Mouse (Mus musculus): ENCODE data around the gene Gpr142. TPM values are rescaled to one million over a fixed set of nuclear protein-coding genes. Genes with fewer than 3 reads are reported as not detected.

Gpr142 gene
- polyA plus RNA-seq, 1 experiment = not detected

- 28% methylated on average over 4 of the region's 4 CpGs for WGBS
- Histone ChIP-seq H3K4me1 (ENCODE audit: control insufficient read depth, insufficient read depth, low read length) (no peaks in the 10 kb centered on the region), H3K4me3 (replicated peaks; ENCODE audit: extremely low read depth, low read depth, low read length) (no peak overlapping the region)
- no peak for DNase-seq
- no peak for TF ChIP-seq POLR2A (IDR thresholded peaks at IDR 0.05; ENCODE audit: borderline replicate concordance, extremely low read depth, low read depth, low read length)
Observed at GRCm38 (mm10) chr11:114810344-114810743, 11.6 kb downstream of the Gpr142 start.

GRCm38 (mm10) chr11:114812731-114813240, 14.1 kb downstream of the Gpr142 start:
- WGBS = 12% methylated on average over 6 of the region's 6 CpGs
- H3K4me1 ChIP-seq (ENCODE audit: control insufficient read depth, insufficient read depth, low read length) = no peaks in the 10 kb centered on the region
- no peak overlapping the region for H3K4me3 ChIP-seq (replicated peaks; ENCODE audit: extremely low read depth, low read depth, low read length)
- DNase-seq = peak; percentile 91
- peak; percentile 82 for TF ChIP-seq CTCF (IDR thresholded peaks at IDR 0.05; ENCODE audit: insufficient read depth, low read length)
- no peak for TF ChIP-seq POLR2A (IDR thresholded peaks at IDR 0.05; ENCODE audit: borderline replicate concordance, extremely low read depth, low read depth, low read length)

DNA sequence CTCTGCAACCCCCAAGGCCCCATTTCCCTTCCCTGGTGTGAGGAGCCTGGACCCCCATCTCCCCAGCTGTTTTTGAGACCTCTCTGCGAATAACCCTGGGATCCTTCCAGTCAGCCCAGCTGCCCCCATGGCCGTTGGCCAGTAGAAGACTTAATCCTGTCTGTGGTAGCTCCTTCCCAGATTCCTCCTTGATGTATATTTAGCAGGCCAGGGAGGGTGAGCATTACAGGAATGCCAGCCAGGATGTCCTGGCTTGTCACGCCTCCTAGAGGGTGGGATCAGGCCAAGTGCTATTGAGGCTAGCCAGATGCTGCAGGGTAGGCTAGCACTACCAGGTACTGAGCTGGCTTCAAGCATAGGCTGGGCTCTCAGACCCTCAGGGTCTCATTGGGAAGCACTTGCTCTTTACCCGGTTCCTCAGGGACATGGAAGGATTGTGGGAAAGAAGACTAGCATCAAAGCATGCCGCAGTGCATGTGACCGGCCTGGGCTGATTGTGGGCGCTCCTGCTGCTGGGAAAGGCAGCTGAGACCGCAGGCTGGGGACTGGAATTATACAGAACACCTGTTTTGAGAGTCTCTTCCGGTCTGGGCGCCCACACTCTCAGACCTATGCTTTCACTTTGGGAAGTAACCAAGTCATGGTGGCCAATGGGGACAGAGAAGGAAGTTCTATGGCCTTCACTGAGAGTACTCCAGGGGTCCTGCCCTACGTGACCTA, 16.3 kb downstream of the Gpr142 start:
- H3K4me1 ChIP-seq (ENCODE audit: control insufficient read depth, insufficient read depth, low read length) = no peaks in the 10 kb centered on the region
- TF ChIP-seq CTCF (IDR thresholded peaks at IDR 0.05; ENCODE audit: insufficient read depth, low read length) (no peak), POLR2A (IDR thresholded peaks at IDR 0.05; ENCODE audit: borderline replicate concordance, extremely low read depth, low read depth, low read length) (no peak)
- no peak overlapping the region for H3K4me3 ChIP-seq (replicated peaks; ENCODE audit: extremely low read depth, low read depth, low read length)
- no peak for DNase-seq
- 67% methylated on average over 11 of the region's 11 CpGs for WGBS

GRCm38 (mm10) chr11:114816934-114817333, 18.2 kb downstream of the Gpr142 start:
- 86% methylated on average over 4 of the region's 4 CpGs for WGBS
- DNase-seq = no peak
- Histone ChIP-seq H3K4me3 (replicated peaks; ENCODE audit: extremely low read depth, low read depth, low read length) (no peak overlapping the region), H3K4me1 (ENCODE audit: control insufficient read depth, insufficient read depth, low read length) (no peaks in the 10 kb centered on the region)
- TF ChIP-seq POLR2A (IDR thresholded peaks at IDR 0.05; ENCODE audit: borderline replicate concordance, extremely low read depth, low read depth, low read length) = no peak
- no peak for TF ChIP-seq CTCF (IDR thresholded peaks at IDR 0.05; ENCODE audit: insufficient read depth, low read length)

- WGBS = 77% methylated on average over 7 of the region's 7 CpGs
Observed at GRCm38 (mm10) chr11:114818185-114818584, 19.5 kb downstream of the Gpr142 start.

GRCm38 (mm10) chr11:114819110-114819509, 20.4 kb downstream of the Gpr142 start:
- TF ChIP-seq POLR2A (IDR thresholded peaks at IDR 0.05; ENCODE audit: borderline replicate concordance, extremely low read depth, low read depth, low read length) (no peak), CTCF (IDR thresholded peaks at IDR 0.05; ENCODE audit: insufficient read depth, low read length) (no peak)
- Histone ChIP-seq H3K4me3 (replicated peaks; ENCODE audit: extremely low read depth, low read depth, low read length) (no peak overlapping the region), H3K4me1 (ENCODE audit: control insufficient read depth, insufficient read depth, low read length) (no peaks in the 10 kb centered on the region)
- WGBS = 53% methylated on average over 2 of the region's 2 CpGs
- DNase-seq = no peak

More at GRCm38 (mm10) chr11:114818185-114818584, 19.5 kb downstream of the Gpr142 start:
- H3K4me1 ChIP-seq (ENCODE audit: control insufficient read depth, insufficient read depth, low read length) = no peaks in the 10 kb centered on the region
- TF ChIP-seq POLR2A (IDR thresholded peaks at IDR 0.05; ENCODE audit: borderline replicate concordance, extremely low read depth, low read depth, low read length) (no peak), CTCF (IDR thresholded peaks at IDR 0.05; ENCODE audit: insufficient read depth, low read length) (no peak)
- no peak overlapping the region for H3K4me3 ChIP-seq (replicated peaks; ENCODE audit: extremely low read depth, low read depth, low read length)
- no peak for DNase-seq

- TF ChIP-seq POLR2A (IDR thresholded peaks at IDR 0.05; ENCODE audit: borderline replicate concordance, extremely low read depth, low read depth, low read length) (no peak), CTCF (IDR thresholded peaks at IDR 0.05; ENCODE audit: insufficient read depth, low read length) (no peak)
- Histone ChIP-seq H3K4me1 (ENCODE audit: control insufficient read depth, insufficient read depth, low read length) (no peaks in the 10 kb centered on the region), H3K4me3 (replicated peaks; ENCODE audit: extremely low read depth, low read depth, low read length) (no peak overlapping the region)
- DNase-seq = no peak
- WGBS = 52% methylated on average over 3 of the region's 3 CpGs
Observed at GRCm38 (mm10) chr11:114820444-114820843, 21.7 kb downstream of the Gpr142 start.

DNA sequence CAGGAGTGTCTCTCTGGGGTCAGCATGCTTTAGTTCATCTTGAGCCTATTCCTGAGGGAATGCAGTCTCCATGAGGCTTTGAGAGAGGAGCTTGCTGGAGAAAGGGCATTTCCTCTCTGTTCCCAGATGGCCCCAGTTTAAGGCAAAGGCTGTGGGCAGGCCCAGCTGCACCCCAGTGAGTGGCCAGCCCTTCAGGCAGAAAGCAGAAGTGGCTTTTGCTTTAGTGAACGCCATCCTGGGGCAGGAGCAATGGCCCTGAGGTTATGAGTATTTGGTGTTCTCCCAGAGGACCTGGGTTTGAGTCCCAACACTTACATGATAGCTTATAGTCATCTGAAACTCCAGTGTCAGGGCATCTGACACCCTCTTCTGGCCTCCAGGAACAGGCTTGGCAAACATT, 22.6 kb downstream of the Gpr142 start:
- WGBS = 54% methylated on average over 1 of the region's 1 CpGs
- H3K4me3 ChIP-seq (replicated peaks; ENCODE audit: extremely low read depth, low read depth, low read length) = no peak overlapping the region
- no peaks in the 10 kb centered on the region for H3K4me1 ChIP-seq (ENCODE audit: control insufficient read depth, insufficient read depth, low read length)
- no peak for DNase-seq
- no peak for TF ChIP-seq POLR2A (IDR thresholded peaks at IDR 0.05; ENCODE audit: borderline replicate concordance, extremely low read depth, low read depth, low read length)

- TF ChIP-seq CTCF (IDR thresholded peaks at IDR 0.05; ENCODE audit: insufficient read depth, low read length) = no peak
- TF ChIP-seq POLR2A (IDR thresholded peaks at IDR 0.05; ENCODE audit: borderline replicate concordance, extremely low read depth, low read depth, low read length) = no peak
- 57% methylated on average over 12 of the region's 12 CpGs for WGBS
- Histone ChIP-seq H3K4me1 (ENCODE audit: control insufficient read depth, insufficient read depth, low read length) (no peaks in the 10 kb centered on the region), H3K4me3 (replicated peaks; ENCODE audit: extremely low read depth, low read depth, low read length) (no peak overlapping the region)
- peak; percentile 46 for DNase-seq
Observed at GRCm38 (mm10) chr11:114822727-114823126, 24.0 kb downstream of the Gpr142 start.

DNA sequence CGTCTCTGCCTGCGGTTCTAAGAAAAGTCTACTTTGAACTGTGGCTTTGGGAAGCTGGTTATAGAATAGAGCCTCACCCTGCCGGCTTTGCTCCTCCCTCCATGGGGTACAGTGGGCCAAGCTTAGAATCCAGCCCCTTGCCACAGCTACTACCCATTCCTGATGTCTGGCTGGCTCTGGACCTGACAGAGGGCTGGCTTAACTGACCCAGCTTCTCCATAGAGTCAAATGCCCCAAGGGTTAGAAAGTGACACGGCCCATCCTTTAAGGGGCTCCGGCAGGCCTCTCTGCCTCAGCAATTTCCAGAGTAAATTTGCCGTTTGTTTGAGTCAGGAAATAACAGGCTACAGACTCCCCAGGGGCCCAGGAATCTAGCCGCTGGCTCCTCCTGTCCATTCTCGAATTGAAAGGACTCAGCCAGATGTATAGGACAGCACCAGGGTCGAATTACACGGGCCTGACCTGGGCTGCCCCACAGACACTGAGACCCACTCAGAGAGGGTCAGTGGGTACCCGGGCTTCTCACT, 24.5 kb downstream of the Gpr142 start:
- TF ChIP-seq CTCF (IDR thresholded peaks at IDR 0.05; ENCODE audit: insufficient read depth, low read length) (no peak), POLR2A (IDR thresholded peaks at IDR 0.05; ENCODE audit: borderline replicate concordance, extremely low read depth, low read depth, low read length) (no peak)
- no peak for DNase-seq

More for the DNA sequence above, 24.5 kb downstream of the Gpr142 start:
- Histone ChIP-seq H3K4me1 (ENCODE audit: control insufficient read depth, insufficient read depth, low read length) (no peaks in the 10 kb centered on the region), H3K4me3 (replicated peaks; ENCODE audit: extremely low read depth, low read depth, low read length) (no peak overlapping the region)
- 34% methylated on average over 11 of the region's 11 CpGs for WGBS
